Mouse (Mus musculus) adrenal gland, postnatal 36 days (tissue): ENCODE results near the gene Fam208b. TPM values are rescaled to one million over a fixed set of nuclear protein-coding genes. Genes with fewer than 3 reads are reported as not detected.

Experiments
- total RNA-seq, 2 experiments: library from RNA; stranded (reverse); gene quantifications; 2 replicates each; pipeline ENCODE4 v1.2.3; 2021

Gene Fam208b
- total RNA-seq, 2 experiments from 2014 or later: 23.0 to 25.0 TPM

Other genes starting within 250 kb of the Fam208b start
- 100 to 1,000 TPM; 356 to 430 TPM for gene Gdi2, start 73.0 kb downstream of the Fam208b start, total RNA-seq
- gene Asb13, start 22.9 kb upstream of the Fam208b start, total RNA-seq: 10 to 100 TPM; 12.1 to 15.5 TPM
- under 1 TPM; 0.33 to 0.36 TPM for gene Calml3, start 193.2 kb upstream of the Fam208b start, total RNA-seq
- not detected for gene Calm4, start 226.6 kb upstream of the Fam208b start, total RNA-seq
- gene Calm5, start 243.1 kb upstream of the Fam208b start, total RNA-seq: not detected